Mouse (Mus musculus): ENCODE data around the gene Fam240a.

Gene Fam240a

GRCm38 (mm10) chr9:110892552-110892951 is 24.1 kb downstream of the Fam240a start:
- DNase-seq, result no peak

- no peak for DNase-seq
Observed at GRCm38 (mm10) chr9:110891077-110891828, 25.4 kb downstream of the Fam240a start.

GRCm38 (mm10) chr9:110890026-110890783 is 26.5 kb downstream of the Fam240a start:
- DNase-seq, result no peak

GRCm38 (mm10) chr9:110888935-110889334 is 27.7 kb downstream of the Fam240a start:
- DNase-seq, result peak; percentile 91

GRCm38 (mm10) chr9:110887388-110888303 is 29.0 kb downstream of the Fam240a start:
- peak; percentile 91 for DNase-seq

GRCm38 (mm10) chr9:110881953-110882352 is 34.7 kb downstream of the Fam240a start:
- DNase-seq, result peak; percentile 98

- peak; percentile 96 for DNase-seq
Observed at GRCm38 (mm10) chr9:110880772-110881171, 35.9 kb downstream of the Fam240a start.

- peak; percentile 99 for DNase-seq
Observed at GRCm38 (mm10) chr9:110879998-110880561, 36.6 kb downstream of the Fam240a start, which contains the start of gene Tmie. Gene Tmie (minus strand): TSS chr9:110880113.

- peak; percentile 96 for DNase-seq
Observed at GRCm38 (mm10) chr9:110879191-110879920, 37.3 kb downstream of the Fam240a start, which contains the start of gene Als2cl. Gene Als2cl (plus strand): TSS chr9:110879870.

GRCm38 (mm10) chr9:110877888-110878287 is 38.8 kb downstream of the Fam240a start:
- DNase-seq, result peak; percentile 99

- DNase-seq, result no peak
Observed at GRCm38 (mm10) chr9:110877353-110877752, 39.3 kb downstream of the Fam240a start.

GRCm38 (mm10) chr9:110875288-110875695 is 41.4 kb downstream of the Fam240a start:
- no peak for DNase-seq

GRCm38 (mm10) chr9:110874660-110875191 is 41.9 kb downstream of the Fam240a start:
- no peak for DNase-seq

- no peak for DNase-seq
Observed at GRCm38 (mm10) chr9:110873681-110874659, 42.7 kb downstream of the Fam240a start.

- no peak for DNase-seq
Observed at GRCm38 (mm10) chr9:110871030-110871429, 45.6 kb downstream of the Fam240a start.

Data from heart, adult 11 months (tissue).